Mouse (Mus musculus) large intestine, adult 2 months (tissue): ENCODE data around the gene Ifnlr1. TPM values are rescaled to one million over a fixed set of nuclear protein-coding genes. Genes with fewer than 3 reads are reported as not detected.
"Not testable (repeated sequence)": the region's sequence is repeated elsewhere in the genome, so short reads cannot be mapped to it uniquely, and the experiment has no call there.

Source experiments
- DNase-seq: peaks from one replicate; pipeline ENCODE4 v3.0.0-alpha.2; 2012; ENCODE audit warnings: low read depth, low spot score
- WGBS: fragments of 180-500 bp; shearing (Covaris S2); methylation state at CpG from one replicate; pipeline ENCODE4 v1.1.7; 2018; 5-methylcytosine and 5-hydroxymethylcytosine counted together
- polyA plus RNA-seq: library from polyadenylated mRNA; depleted of rRNA; stranded (reverse); fragments of >200 nt; gene quantifications from 2 replicates; pipeline ENCODE4 v1.2.3, GENCODE M21; 2012; rRNA removed

Gene Ifnlr1
- 6.8 and 10.9 TPM in 2 replicates for polyA plus RNA-seq

GRCm38 (mm10) chr4:135685906-135686567 lies at the start of gene Ifnlr1:
Gene Ifnlr1, plus strand, starts transcription at chr4:135686287.
- DNase-seq: no peak
- WGBS: under 1% methylated on average over 41 of the region's 41 CpGs

GRCm38 (mm10) chr4:135641302-135642079 lies 44.6 kb upstream of the Ifnlr1 start:
- WGBS: 80% methylated on average over 8 of the region's 8 CpGs
- not testable (repeated sequence) for DNase-seq

- no peak for DNase-seq
- WGBS: 27% methylated on average over 12 of the region's 12 CpGs
Measured at GRCm38 (mm10) chr4:135645022-135645637, 41.0 kb upstream of the Ifnlr1 start.

GRCm38 (mm10) chr4:135652966-135653607 lies 33.0 kb upstream of the Ifnlr1 start:
- WGBS: 65% methylated on average over 11 of the region's 11 CpGs
- no peak for DNase-seq

GRCm38 (mm10) chr4:135653956-135654355 lies 32.1 kb upstream of the Ifnlr1 start:
- no peak for DNase-seq
- 91% methylated on average over 7 of the region's 7 CpGs for WGBS

GRCm38 (mm10) chr4:135655499-135655898 lies 30.6 kb upstream of the Ifnlr1 start:
- DNase-seq: no peak
- WGBS: 65% methylated on average over 7 of the region's 7 CpGs

- WGBS: 17% methylated on average over 10 of the region's 10 CpGs
- no peak for DNase-seq
Measured at GRCm38 (mm10) chr4:135656094-135656589, 29.9 kb upstream of the Ifnlr1 start.

- WGBS: 51% methylated on average over 5 of the region's 5 CpGs
- no peak for DNase-seq
Measured at GRCm38 (mm10) chr4:135658484-135658883, 27.6 kb upstream of the Ifnlr1 start.

GRCm38 (mm10) chr4:135658899-135659298 lies 27.2 kb upstream of the Ifnlr1 start:
- 85% methylated on average over 12 of the region's 12 CpGs for WGBS
- no peak for DNase-seq

GRCm38 (mm10) chr4:135661082-135661809 lies 24.8 kb upstream of the Ifnlr1 start:
- WGBS: 19% methylated on average over 6 of the region's 6 CpGs
- peak; percentile 81 for DNase-seq

- no peak for DNase-seq
- 54% methylated on average over 6 of the region's 6 CpGs for WGBS
Measured at GRCm38 (mm10) chr4:135661994-135662393, 24.1 kb upstream of the Ifnlr1 start.

GRCm38 (mm10) chr4:135664656-135665055 lies 21.4 kb upstream of the Ifnlr1 start:
- DNase-seq: no peak
- 33% methylated on average over 6 of the region's 6 CpGs for WGBS

GRCm38 (mm10) chr4:135666192-135666975 lies 19.7 kb upstream of the Ifnlr1 start:
- peak; percentile 63 for DNase-seq
- WGBS: 53% methylated on average over 17 of the region's 17 CpGs

GRCm38 (mm10) chr4:135667266-135667844 lies 18.7 kb upstream of the Ifnlr1 start:
- DNase-seq: no peak
- WGBS: 10% methylated on average over 16 of the region's 16 CpGs

- WGBS: 79% methylated on average over 3 of the region's 3 CpGs
- DNase-seq: no peak
Measured at GRCm38 (mm10) chr4:135673507-135673906, 12.6 kb upstream of the Ifnlr1 start.

GRCm38 (mm10) chr4:135674993-135675392 lies 11.1 kb upstream of the Ifnlr1 start:
- WGBS: 75% methylated on average over 9 of the region's 9 CpGs
- no peak for DNase-seq

GRCm38 (mm10) chr4:135676476-135676875 lies 9.6 kb upstream of the Ifnlr1 start:
- no peak for DNase-seq
- WGBS: 15% methylated on average over 5 of the region's 5 CpGs

GRCm38 (mm10) chr4:135679316-135679715 lies 6.8 kb upstream of the Ifnlr1 start:
- 54% methylated on average over 4 of the region's 4 CpGs for WGBS
- no peak for DNase-seq
